Mouse (Mus musculus) neural tube, embryonic 12.5 days (tissue): ENCODE measurements around the gene Rnf135. TPM values are rescaled to one million over a fixed set of nuclear protein-coding genes. Genes with fewer than 3 reads are reported as not detected.
"Not testable (repeated sequence)": the region's sequence is repeated elsewhere in the genome, so short reads cannot be mapped to it uniquely, and the experiment has no call there.

ENCODE experiments used
- ATAC-seq: fragments of 200-750 bp; cut with Nextera tagmentation; 2 replicates; pipeline ENCODE4 v1.8.0; 2017; ENCODE audit warnings: low read depth, mild to moderate bottlenecking, moderate TSS enrichment, moderate library complexity; ENCODE audit not compliant: low FRiP score
- H3K27ac ChIP-seq: fragments of 300-500 bp; sonication (generic); 2 replicates; pipeline ENCODE4 v1.5.1; 2016
- H3K27me3 ChIP-seq: fragments of 300-500 bp; sonication (generic); replicated peaks from 2 replicates; pipeline ENCODE4 v1.6.1; 2016; ENCODE audit warnings: mild to moderate bottlenecking
- H3K36me3 ChIP-seq: fragments of 300-500 bp; sonication (generic); 2 replicates; pipeline ENCODE4 v1.6.1; 2016; ENCODE audit warnings: mild to moderate bottlenecking
- H3K4me1 ChIP-seq: fragments of 300-500 bp; sonication (generic); 2 replicates; pipeline ENCODE4 v1.6.1; 2016
- H3K4me2 ChIP-seq: fragments of 300-500 bp; sonication (generic); replicated peaks from 2 replicates; pipeline ENCODE4 v1.6.1; 2016; ENCODE audit warnings: mild to moderate bottlenecking
- H3K4me3 ChIP-seq: fragments of 300-500 bp; sonication (generic); 2 replicates; pipeline ENCODE4 v1.5.1; 2016
- H3K9ac ChIP-seq: fragments of 300-500 bp; sonication (generic); 2 replicates; pipeline ENCODE4 v1.6.1; 2016; ENCODE audit warnings: mild to moderate bottlenecking
- H3K9me3 ChIP-seq: fragments of 300-500 bp; sonication (generic); 2 replicates; pipeline ENCODE4 v1.6.1; 2016; ENCODE audit warnings: mild to moderate bottlenecking
- WGBS: fragments of 180-500 bp; shearing (Covaris S2); methylation state at CpG from one replicate; pipeline ENCODE4 v1.1.7; 2016; 5-methylcytosine and 5-hydroxymethylcytosine counted together
- polyA plus RNA-seq: library from polyadenylated mRNA; unstranded; fragments of >200 nt; fragmentation: Nextera tagmentation; extraction: Ambion mirVana; gene quantifications from 2 replicates; pipeline ENCODE4 v1.2.1, GENCODE M21; 2016

Rnf135 gene
- 3.0 and 3.2 TPM in 2 replicates for polyA plus RNA-seq

DNA sequence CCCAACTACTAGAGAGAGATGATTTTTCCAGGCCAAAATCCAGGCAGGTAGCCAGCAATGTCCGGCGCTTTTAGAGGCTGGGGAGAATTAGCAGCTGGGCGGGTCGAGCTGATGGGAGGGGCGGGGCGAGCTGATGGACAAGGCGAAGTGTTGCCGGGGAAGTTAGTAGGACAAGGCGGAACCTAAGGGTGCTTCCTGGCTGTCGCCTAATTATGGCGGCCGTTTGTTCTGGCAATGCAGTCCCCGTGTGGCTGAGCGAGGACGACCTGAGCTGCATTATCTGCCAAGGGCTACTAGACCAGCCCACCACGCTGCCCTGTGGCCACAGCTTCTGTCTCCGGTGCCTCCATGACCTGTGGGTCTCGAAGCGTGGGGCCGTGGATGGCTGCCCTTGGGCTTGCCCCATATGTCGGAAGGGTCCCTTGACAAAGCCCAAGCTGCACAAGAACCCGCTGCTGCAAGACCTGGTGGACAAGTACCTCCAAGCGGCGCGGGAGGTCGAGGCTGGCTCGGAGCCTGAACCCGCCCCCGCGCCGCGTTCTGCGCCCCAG lies at the start of gene Rnf135:
Rnf135 (plus strand) TSS at position 147 of the 551 bp plus-strand sequence.
- 0 out of 2 replicates have a peak, but pooled peaks cover 5% of the 10 kb centered on the region for H3K4me1 ChIP-seq
- H3K36me3 ChIP-seq = no peaks in the 10 kb centered on the region
- no peaks in the 10 kb centered on the region for H3K9me3 ChIP-seq
- ATAC-seq = no peak
- H3K9ac ChIP-seq = peak within 1 kb of the TSS; percentile 42; the same call in 1 of the 2 replicates
- no peaks in the 10 kb centered on the region for H3K27me3 ChIP-seq
- 1% methylated on average over 33 of the region's 33 CpGs for WGBS
- peak within 1 kb of the TSS; percentile 72 for H3K4me2 ChIP-seq
- H3K27ac ChIP-seq = no peak within 1 kb of the TSS
- peak within 1 kb of the TSS; percentile 53 for H3K4me3 ChIP-seq

DNA sequence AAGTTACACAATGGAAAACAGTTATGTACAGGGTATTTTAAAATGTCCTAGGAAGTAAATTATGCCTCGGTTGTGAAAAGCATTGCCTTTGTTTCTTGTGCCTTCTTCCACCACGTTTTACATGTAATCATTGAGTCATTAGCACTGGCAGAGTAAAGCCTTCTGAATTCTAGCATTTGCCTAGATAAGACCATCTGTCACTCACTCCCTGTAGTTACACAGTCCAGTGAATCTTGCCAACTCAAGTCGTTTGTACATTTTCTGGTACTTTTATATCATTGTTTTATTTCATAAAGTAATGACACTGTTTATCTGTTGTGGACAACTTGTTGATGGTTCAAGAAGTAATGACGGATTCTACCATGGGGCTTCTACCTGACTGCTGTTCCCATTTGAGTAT lies 48.9 kb upstream of the Rnf135 start:
- H3K9ac ChIP-seq = no peak overlapping the region
- H3K4me3 ChIP-seq = no peak overlapping the region
- no peak overlapping the region for H3K27ac ChIP-seq
- H3K4me2 ChIP-seq = no peak overlapping the region
- ATAC-seq = no peak
- H3K9me3 ChIP-seq = no peaks in the 10 kb centered on the region
- H3K27me3 ChIP-seq = no peaks in the 10 kb centered on the region
- H3K4me1 ChIP-seq = no peaks in the 10 kb centered on the region
- peaks cover 45% of the 10 kb centered on the region for H3K36me3 ChIP-seq
- WGBS = 81% methylated on average over 4 of the region's 4 CpGs

- 92% methylated on average over 11 of the region's 11 CpGs for WGBS
- Histone ChIP-seq H3K27me3 (no peaks in the 10 kb centered on the region), H3K4me3 (no peak overlapping the region)
Observed at GRCm38 (mm10) chr11:80135954-80136683, 47.5 kb upstream of the Rnf135 start.

GRCm38 (mm10) chr11:80136786-80137185 lies 46.9 kb upstream of the Rnf135 start:
- no peaks in the 10 kb centered on the region for H3K9me3 ChIP-seq
- H3K4me2 ChIP-seq = no peak overlapping the region
- H3K9ac ChIP-seq = no peak overlapping the region
- H3K27ac ChIP-seq = no peak overlapping the region
- H3K4me3 ChIP-seq = no peak overlapping the region
- no peaks in the 10 kb centered on the region for H3K27me3 ChIP-seq
- H3K4me1 ChIP-seq = peaks cover 3% of the 10 kb centered on the region
- H3K36me3 ChIP-seq = peaks cover 39% of the 10 kb centered on the region
- no peak for ATAC-seq
- 95% methylated on average over 13 of the region's 13 CpGs for WGBS

More at GRCm38 (mm10) chr11:80135954-80136683, 47.5 kb upstream of the Rnf135 start:
- Histone ChIP-seq H3K9ac (no peak overlapping the region), H3K4me1 (peaks cover 2% of the 10 kb centered on the region), H3K4me2 (no peak overlapping the region), H3K9me3 (no peaks in the 10 kb centered on the region), H3K27ac (no peak overlapping the region), H3K36me3 (peaks cover 43% of the 10 kb centered on the region)
- ATAC-seq = no peak

DNA sequence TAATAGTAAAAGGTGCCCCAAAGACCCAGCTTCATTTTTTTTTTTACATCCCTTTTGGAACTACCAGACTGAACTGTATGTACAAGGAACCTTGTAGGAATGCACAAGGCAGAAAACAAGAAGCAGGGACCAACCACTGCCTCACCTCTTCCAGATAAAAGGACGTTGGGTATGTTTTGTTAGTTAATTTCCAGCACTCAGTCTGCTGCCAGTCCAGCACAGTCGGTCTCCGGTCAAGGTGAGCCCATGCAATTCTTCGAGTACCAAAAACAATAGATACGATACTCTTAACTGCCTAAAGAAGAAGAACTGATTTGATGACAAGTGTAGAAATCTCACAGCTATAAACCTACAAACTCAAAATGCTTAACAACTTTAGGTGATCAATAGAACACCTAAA lies 45.9 kb upstream of the Rnf135 start:
- Histone ChIP-seq H3K27me3 (no peaks in the 10 kb centered on the region), H3K36me3 (peaks cover 29% of the 10 kb centered on the region), H3K27ac (no peak overlapping the region), H3K4me2 (no peak overlapping the region), H3K4me1 (peaks cover 8% of the 10 kb centered on the region), H3K9me3 (no peaks in the 10 kb centered on the region), H3K9ac (no peak overlapping the region), H3K4me3 (no peak overlapping the region)
- no peak for ATAC-seq
- WGBS = 92% methylated on average over 5 of the region's 5 CpGs

DNA sequence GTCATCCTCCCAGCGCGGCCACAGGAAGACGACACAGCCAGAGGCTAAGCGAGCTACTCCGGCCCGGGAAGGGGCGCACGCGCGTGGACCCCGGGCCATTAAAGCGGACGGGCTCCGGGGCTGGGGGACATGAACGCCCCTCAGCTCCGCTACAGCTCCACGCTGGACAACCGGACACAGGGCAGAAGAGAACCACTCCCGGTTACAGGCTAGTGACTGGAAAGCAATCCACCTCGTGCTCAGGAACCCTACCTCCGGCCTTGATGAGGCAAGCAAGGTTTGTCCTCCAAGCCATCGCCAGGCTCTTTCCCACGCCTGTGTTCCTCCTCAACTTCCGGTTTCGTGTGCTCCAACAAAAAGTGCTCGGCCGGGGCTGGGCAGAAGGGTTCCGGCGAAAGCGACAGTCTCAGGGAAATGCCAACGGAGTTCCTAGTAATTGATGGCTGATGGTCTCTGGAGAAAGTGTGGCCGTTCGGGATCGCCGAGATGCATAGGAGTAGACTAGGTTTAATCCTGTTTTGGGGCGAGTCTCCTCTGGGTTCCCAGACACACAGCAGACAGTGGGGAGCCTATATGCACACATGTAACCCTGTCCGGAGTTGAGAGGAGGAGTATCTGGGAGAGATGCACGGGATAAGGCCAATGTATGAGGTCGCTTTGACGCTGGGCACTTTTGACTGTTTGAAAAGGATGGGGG lies 41.7 kb upstream of the Rnf135 start, which contains the start of gene Tefm:
Tefm (minus strand) TSS at position 351 of the 697 bp plus-strand sequence.
- peak within 1 kb of the TSS; percentile 38; the same call in 1 of the 2 replicates for H3K27ac ChIP-seq

GRCm38 (mm10) chr11:80142872-80143271 lies 40.8 kb upstream of the Rnf135 start:
- Histone ChIP-seq H3K4me2 (peak overlapping the region; percentile 76), H3K4me3 (0 out of 2 replicates have a peak overlapping the region, but pooled peaks have one; percentile 68), H3K36me3 (0 out of 2 replicates have a peak, but pooled peaks cover 3% of the 10 kb centered on the region), H3K4me1 (peaks cover 10% of the 10 kb centered on the region), H3K27ac (no peak overlapping the region), H3K27me3 (no peaks in the 10 kb centered on the region), H3K9ac (0 out of 2 replicates have a peak overlapping the region, but pooled peaks have one; percentile 80), H3K9me3 (no peaks in the 10 kb centered on the region)
- 43% methylated on average over 8 of the region's 8 CpGs for WGBS
- no peak for ATAC-seq

More for the DNA sequence above, 41.7 kb upstream of the Rnf135 start, which contains the start of gene Tefm:
- Histone ChIP-seq H3K4me3 (peak within 1 kb of the TSS; percentile 68), H3K9me3 (no peaks in the 10 kb centered on the region), H3K9ac (peak within 1 kb of the TSS; percentile 80), H3K4me1 (peaks cover 10% of the 10 kb centered on the region), H3K4me2 (peak within 1 kb of the TSS; percentile 76), H3K27me3 (no peaks in the 10 kb centered on the region), H3K36me3 (peaks cover 6% of the 10 kb centered on the region)
- peak; percentile 85 for ATAC-seq
- WGBS = under 1% methylated on average over 40 of the region's 40 CpGs

- WGBS = 54% methylated on average over 10 of the region's 10 CpGs
- no peak for ATAC-seq
- no peaks in the 10 kb centered on the region for H3K27me3 ChIP-seq
Observed at GRCm38 (mm10) chr11:80145787-80146275, 37.8 kb upstream of the Rnf135 start.

GRCm38 (mm10) chr11:80147748-80148147 lies 35.9 kb upstream of the Rnf135 start:
- no peak for ATAC-seq
- Histone ChIP-seq H3K4me2 (no peak overlapping the region), H3K9ac (no peak overlapping the region), H3K4me3 (no peak overlapping the region), H3K27ac (no peak overlapping the region), H3K9me3 (no peaks in the 10 kb centered on the region), H3K27me3 (peaks cover 3% of the 10 kb centered on the region; the same call in 1 of the 2 replicates), H3K4me1 (peaks cover 2% of the 10 kb centered on the region), H3K36me3 (no peaks in the 10 kb centered on the region)
- 80% methylated on average over 6 of the region's 6 CpGs for WGBS

More at GRCm38 (mm10) chr11:80145787-80146275, 37.8 kb upstream of the Rnf135 start:
- Histone ChIP-seq H3K4me2 (no peak overlapping the region), H3K27ac (no peak overlapping the region), H3K4me1 (peaks cover 10% of the 10 kb centered on the region), H3K9ac (no peak overlapping the region), H3K9me3 (no peaks in the 10 kb centered on the region), H3K36me3 (no peaks in the 10 kb centered on the region), H3K4me3 (no peak overlapping the region)

- ATAC-seq = no peak
- Histone ChIP-seq H3K4me1 (no peaks in the 10 kb centered on the region), H3K9me3 (no peaks in the 10 kb centered on the region), H3K4me2 (no peak overlapping the region), H3K36me3 (no peaks in the 10 kb centered on the region), H3K27ac (no peak overlapping the region), H3K4me3 (no peak overlapping the region), H3K9ac (no peak overlapping the region), H3K27me3 (peaks cover 6% of the 10 kb centered on the region)
- WGBS = 61% methylated on average over 1 of the region's 1 CpGs
Observed at GRCm38 (mm10) chr11:80148313-80148712, 35.3 kb upstream of the Rnf135 start.

- not testable (repeated sequence) for H3K4me3 ChIP-seq, H3K4me1 ChIP-seq, ATAC-seq, H3K4me2 ChIP-seq, H3K27ac ChIP-seq, H3K36me3 ChIP-seq, H3K9me3 ChIP-seq, H3K9ac ChIP-seq
- H3K27me3 ChIP-seq = peaks cover 13% of the 10 kb centered on the region
- 76% methylated on average over 2 of the region's 4 CpGs for WGBS
Observed at GRCm38 (mm10) chr11:80148974-80149373, 34.7 kb upstream of the Rnf135 start.
